Mouse (Mus musculus) liver, embryonic 14.5 days (tissue): ENCODE results near the gene Hydin. TPM values are rescaled to one million over a fixed set of nuclear protein-coding genes. Genes with fewer than 3 reads are reported as not detected.

Experiments used
- ATAC-seq: fragments of 200-750 bp; cut with Nextera tagmentation; 2 replicates; pipeline ENCODE4 v1.8.0; 2017; ENCODE audit warnings: moderate number of reproducible peaks, mild to moderate bottlenecking, moderate library complexity; ENCODE audit not compliant: insufficient read depth
- DNase-seq, 3 experiments: peaks; one replicate each; pipeline ENCODE4 v3.0.0-alpha.2; 2012 to 2013; ENCODE audit warnings: low read depth in 3 of 3, low spot score in 3 of 3
- H3K27ac ChIP-seq: fragments of 300-500 bp; sonication (generic); 2 replicates; pipeline ENCODE4 v1.5.1; 2014; ENCODE audit warnings: moderate library complexity, mild to moderate bottlenecking, control low read depth, inconsistent platforms
- H3K27me3 ChIP-seq: fragments of 300-500 bp; sonication (generic); 2 replicates; pipeline ENCODE4 v1.6.1; 2014; ENCODE audit warnings: mild to moderate bottlenecking, low read length, moderate library complexity; ENCODE audit not compliant: control insufficient read depth, insufficient read depth
- H3K36me3 ChIP-seq: fragments of 300-500 bp; sonication (generic); replicated peaks from 2 replicates; pipeline ENCODE4 v1.6.1; 2014; ENCODE audit warnings: low read depth; ENCODE audit not compliant: control insufficient read depth, insufficient read depth
- H3K4me1 ChIP-seq, 2 experiments: fragments of 200-500 bp in 1 of 2; fragments of 300-500 bp in 1 of 2; sonication (generic) in 1 of 2; replicated peaks; 2 replicates each; pipeline ENCODE4 v1.6.1; 2012 to 2014; ENCODE audit warnings: antibody characterized with exemption in 1 of 2, inconsistent platforms in 1 of 2, low read length in 1 of 2; ENCODE audit not compliant: control insufficient read depth in 2 of 2, insufficient read depth in 2 of 2
- H3K4me2 ChIP-seq: fragments of 300-500 bp; sonication (generic); 2 replicates; pipeline ENCODE4 v1.6.1; 2014; ENCODE audit warnings: low read depth, mild to moderate bottlenecking, control low read depth, moderate library complexity
- H3K4me3 ChIP-seq, 2 experiments: fragments of 200-500 bp in 1 of 2; fragments of 300-500 bp in 1 of 2; sonication (generic) in 1 of 2; 2 replicates each; pipeline ENCODE4 v1.5.1; 2012 to 2014; ENCODE audit warnings: low read depth in 2 of 2, low read length in 2 of 2, mild to moderate bottlenecking in 2 of 2, control low read depth in 1 of 2, inconsistent platforms in 1 of 2, moderate library complexity in 1 of 2; ENCODE audit not compliant: insufficient read depth in 1 of 2
- H3K9ac ChIP-seq: fragments of 300-500 bp; sonication (generic); replicated peaks from 2 replicates; pipeline ENCODE4 v1.6.1; 2014; ENCODE audit warnings: mild to moderate bottlenecking, control low read depth, moderate library complexity
- H3K9me3 ChIP-seq: fragments of 300-500 bp; sonication (generic); 2 replicates; pipeline ENCODE4 v1.6.1; 2016; ENCODE audit warnings: low read length, mixed read lengths; ENCODE audit not compliant: control insufficient read depth
- CTCF ChIP-seq: IDR thresholded peaks from 2 replicates; pipeline ENCODE4 v1.5.1; 2016; ENCODE audit warnings: antibody characterized with exemption, low read depth, control low read depth
- EP300 ChIP-seq: IDR thresholded peaks from 2 replicates; pipeline ENCODE4 v1.6.1; 2016; ENCODE audit warnings: antibody characterized with exemption, low read depth
- WGBS: fragments of 180-500 bp; shearing (Covaris S2); extraction: QIAGEN DNeasy Blood & Tissue Kit; methylation state at CpG from one replicate; pipeline ENCODE4 v1.1.7; 2014; ENCODE audit not compliant: insufficient replicate concordance; 5-methylcytosine and 5-hydroxymethylcytosine counted together
- polyA plus RNA-seq, 2 experiments: library from polyadenylated mRNA; depleted of rRNA in 1 of 2; stranded (reverse) in 1 of 2; unstranded in 1 of 2; fragments of >200 nt; fragmentation: Nextera tagmentation in 1 of 2; extraction: Ambion mirVana in 1 of 2; gene quantifications; 2 replicates each; pipeline versions ENCODE4 v1.2.1 to v1.2.3; 2012 to 2014

The Hydin gene
- polyA plus RNA-seq, 2 experiments: 0.03 to 0.10 TPM

DNA sequence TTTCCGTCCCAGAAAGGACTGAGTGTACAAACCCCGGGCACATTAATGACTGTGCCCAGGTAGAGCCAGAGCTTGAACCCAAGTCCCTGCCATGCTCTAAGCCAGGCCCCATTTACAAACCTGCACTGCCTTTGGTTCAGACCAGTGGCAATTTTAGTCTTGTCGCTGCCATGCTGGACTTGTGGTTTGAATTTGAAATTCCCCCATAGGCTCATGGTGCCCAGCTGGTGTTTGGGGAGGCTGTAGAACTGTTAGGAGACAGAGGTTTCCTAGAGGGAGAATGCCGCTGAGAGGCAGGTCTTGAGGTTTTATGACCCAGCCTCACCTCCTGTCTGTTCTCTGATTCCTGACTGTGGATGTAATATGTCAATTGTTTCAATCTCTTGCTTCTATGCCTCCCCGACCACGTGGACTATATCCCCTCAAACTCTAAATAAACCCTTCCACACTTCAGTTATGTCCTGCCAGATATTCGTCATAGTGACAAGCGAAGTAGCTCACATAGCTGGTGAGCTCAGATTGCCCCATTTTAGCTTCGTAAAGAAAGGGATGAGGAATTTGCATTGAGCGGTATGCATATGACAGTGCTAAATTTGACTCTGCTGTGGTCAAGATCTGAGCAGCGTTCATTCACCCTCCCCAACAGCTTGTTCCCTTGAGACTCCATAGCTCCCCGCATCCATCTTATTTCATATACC is 79.1 kb downstream of the Hydin start:
- no peaks in the 10 kb centered on the region for H3K36me3 ChIP-seq
- no peaks in the 10 kb centered on the region for H3K4me1 ChIP-seq
- TF ChIP-seq EP300 (no peak), CTCF (no peak)
- no peaks in the 10 kb centered on the region for H3K27me3 ChIP-seq
- H3K9ac ChIP-seq: no peak overlapping the region
- H3K4me2 ChIP-seq: no peak overlapping the region
- no peaks in the 10 kb centered on the region for H3K9me3 ChIP-seq
- H3K27ac ChIP-seq: no peak overlapping the region
- DNase-seq: no peak
- ATAC-seq: no peak
- WGBS: 59% methylated on average over 12 of the region's 12 CpGs
- no peak overlapping the region for H3K4me3 ChIP-seq

GRCm38 (mm10) chr8:110346915-110347314 is 80.1 kb downstream of the Hydin start:
- no peaks in the 10 kb centered on the region for H3K27me3 ChIP-seq
- WGBS: 79% methylated on average over 1 of the region's 1 CpGs
- H3K4me1 ChIP-seq: no peaks in the 10 kb centered on the region
- H3K27ac ChIP-seq: no peak overlapping the region
- no peak overlapping the region for H3K9ac ChIP-seq
- H3K4me2 ChIP-seq: no peak overlapping the region
- H3K4me3 ChIP-seq: no peak overlapping the region
- no peaks in the 10 kb centered on the region for H3K9me3 ChIP-seq
- TF ChIP-seq CTCF: no peak
- TF ChIP-seq EP300: no peak
- no peaks in the 10 kb centered on the region for H3K36me3 ChIP-seq
- DNase-seq: no peak
- ATAC-seq: no peak

DNA sequence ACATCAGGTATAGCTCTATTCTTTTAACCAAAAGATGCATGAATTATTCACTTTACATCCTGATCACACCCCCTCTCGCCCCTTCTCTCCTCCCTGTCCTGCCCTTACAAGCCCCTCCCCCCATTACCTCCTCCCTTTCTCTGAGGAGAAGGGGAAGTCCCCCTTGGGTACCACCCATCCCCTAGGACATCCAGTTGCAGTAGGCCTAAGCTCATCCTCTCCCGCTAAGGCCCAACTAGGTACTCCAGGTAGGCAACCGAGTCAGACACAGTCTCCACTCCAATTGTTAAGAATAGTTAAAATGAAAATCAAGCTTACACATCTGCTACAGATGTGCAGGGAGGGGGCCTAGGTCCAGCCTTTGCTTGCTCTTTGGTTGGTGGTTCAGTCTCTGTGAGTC is 83.9 kb downstream of the Hydin start:
- H3K4me2 ChIP-seq: no peak overlapping the region
- 59% methylated on average over 3 of the region's 3 CpGs for WGBS
- ATAC-seq: no peak
- no peak overlapping the region for H3K27ac ChIP-seq
- no peak for DNase-seq
- no peak overlapping the region for H3K9ac ChIP-seq
- no peak overlapping the region for H3K4me3 ChIP-seq
- H3K36me3 ChIP-seq: no peaks in the 10 kb centered on the region
- H3K27me3 ChIP-seq: no peaks in the 10 kb centered on the region
- H3K4me1 ChIP-seq: no peaks in the 10 kb centered on the region
- TF ChIP-seq EP300: no peak
- TF ChIP-seq CTCF: no peak
- no peaks in the 10 kb centered on the region for H3K9me3 ChIP-seq

- 62% methylated on average over 5 of the region's 5 CpGs for WGBS
- H3K36me3 ChIP-seq: no peaks in the 10 kb centered on the region
- no peak overlapping the region for H3K4me2 ChIP-seq
- DNase-seq (no peak), ATAC-seq (no peak)
- no peaks in the 10 kb centered on the region for H3K27me3 ChIP-seq
- TF ChIP-seq CTCF (no peak), EP300 (no peak)
- H3K27ac ChIP-seq: no peak overlapping the region
- H3K9ac ChIP-seq: no peak overlapping the region
- no peak overlapping the region for H3K4me3 ChIP-seq
- no peaks in the 10 kb centered on the region for H3K4me1 ChIP-seq
- H3K9me3 ChIP-seq: no peaks in the 10 kb centered on the region
Measured at GRCm38 (mm10) chr8:110351909-110352308, 85.1 kb downstream of the Hydin start.

- H3K27me3 ChIP-seq: no peaks in the 10 kb centered on the region
Measured at GRCm38 (mm10) chr8:110362975-110363374, 96.2 kb downstream of the Hydin start.

More at GRCm38 (mm10) chr8:110362975-110363374, 96.2 kb downstream of the Hydin start:
- no peak overlapping the region for H3K4me2 ChIP-seq
- TF ChIP-seq CTCF (no peak), EP300 (no peak)
- no peak for DNase-seq
- WGBS: 58% methylated on average over 4 of the region's 4 CpGs
- no peak overlapping the region for H3K4me3 ChIP-seq
- H3K9me3 ChIP-seq: no peaks in the 10 kb centered on the region
- no peak overlapping the region for H3K27ac ChIP-seq
- no peaks in the 10 kb centered on the region for H3K4me1 ChIP-seq
- no peaks in the 10 kb centered on the region for H3K36me3 ChIP-seq
- no peak overlapping the region for H3K9ac ChIP-seq
- no peak for ATAC-seq
